Mouse (Mus musculus) stomach, postnatal 0 days (tissue): ENCODE measurements at regions not wholly inside any gene's neighbourhood (a gene's known extent, or its start where the extent isn't known, plus 50 kb on each side); places are given as distances from the start of the nearest gene placed in this dataset.

Experiments
- ATAC-seq: fragments of 200-750 bp; cut with Nextera tagmentation; 2 replicates; pipeline ENCODE4 v1.8.0; 2017; ENCODE audit not compliant: low FRiP score, low TSS enrichment
- DNase-seq: peaks from one replicate; pipeline ENCODE4 v3.0.0-alpha.2; 2016; ENCODE audit warnings: low spot score
- H3K27ac ChIP-seq: fragments of 300-500 bp; sonication (generic); replicated peaks from 2 replicates; pipeline ENCODE4 v1.5.1; 2014; ENCODE audit warnings: mild to moderate bottlenecking, control low read depth
- H3K27me3 ChIP-seq: fragments of 300-500 bp; sonication (generic); 2 replicates; pipeline ENCODE4 v1.6.1; 2014; ENCODE audit warnings: low read length; ENCODE audit not compliant: control insufficient read depth, insufficient read depth
- H3K36me3 ChIP-seq: fragments of 300-500 bp; sonication (generic); 2 replicates; pipeline ENCODE4 v1.6.1; 2014; ENCODE audit warnings: low read length, mixed read lengths; ENCODE audit not compliant: control insufficient read depth, insufficient read depth
- H3K4me1 ChIP-seq: fragments of 300-500 bp; sonication (generic); replicated peaks from 2 replicates; pipeline ENCODE4 v1.6.1; 2014; ENCODE audit warnings: antibody characterized with exemption; ENCODE audit not compliant: control insufficient read depth, insufficient read depth
- H3K4me2 ChIP-seq: fragments of 300-500 bp; sonication (generic); replicated peaks from 2 replicates; pipeline ENCODE4 v1.6.1; 2014; ENCODE audit warnings: low read depth, mild to moderate bottlenecking, control low read depth, moderate library complexity
- H3K4me3 ChIP-seq: fragments of 300-500 bp; sonication (generic); 2 replicates; pipeline ENCODE4 v1.5.1; 2014; ENCODE audit warnings: low read depth, low read length, control low read depth
- H3K9ac ChIP-seq: fragments of 300-500 bp; sonication (generic); 2 replicates; pipeline ENCODE4 v1.6.1; 2014; ENCODE audit warnings: mild to moderate bottlenecking, low read length, control low read depth, mixed read lengths
- H3K9me3 ChIP-seq: fragments of 300-500 bp; sonication (generic); 2 replicates; pipeline ENCODE4 v1.6.1; 2016; ENCODE audit warnings: low read length; ENCODE audit not compliant: control insufficient read depth
- CTCF ChIP-seq: IDR thresholded peaks from 2 replicates; pipeline ENCODE4 v1.5.1; 2016; ENCODE audit warnings: antibody characterized with exemption, low read depth, mild to moderate bottlenecking, moderate library complexity
- EP300 ChIP-seq: optimal IDR thresholded peaks from 2 replicates; pipeline ENCODE3; 2016; ENCODE audit warnings: antibody characterized with exemption
- WGBS: fragments of 180-500 bp; shearing (Covaris S2); extraction: QIAGEN DNeasy Blood & Tissue Kit; methylation state at CpG from one replicate; pipeline ENCODE4 v1.1.7; 2014; 5-methylcytosine and 5-hydroxymethylcytosine counted together

DNA sequence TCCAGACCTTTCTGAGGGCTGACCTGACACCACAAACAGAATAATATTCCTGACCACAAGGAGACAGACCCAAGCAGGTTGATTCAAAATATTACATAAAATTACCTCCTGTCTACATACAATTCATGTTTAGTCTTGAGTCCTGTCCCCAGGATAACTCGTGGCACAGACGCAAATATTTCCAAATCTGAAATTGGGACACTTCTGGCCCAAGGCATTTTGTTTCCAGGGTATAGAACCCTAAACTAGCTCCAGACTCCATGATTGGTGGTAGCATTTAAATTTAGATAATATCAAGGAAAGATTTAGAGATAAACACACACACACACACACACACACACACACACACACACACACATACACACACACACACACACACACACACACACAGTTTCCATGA, 498.7 kb downstream of the Med13l start:
- TF ChIP-seq EP300 (no peak), CTCF (no peak)
- no peak overlapping the region for H3K27ac ChIP-seq
- 92% methylated on average over 2 of the region's 2 CpGs for WGBS
- H3K9ac ChIP-seq = no peak overlapping the region
- no peaks in the 10 kb centered on the region for H3K27me3 ChIP-seq
- H3K4me3 ChIP-seq = no peak overlapping the region
- no peak overlapping the region for H3K4me2 ChIP-seq
- no peaks in the 10 kb centered on the region for H3K9me3 ChIP-seq
- H3K36me3 ChIP-seq = no peaks in the 10 kb centered on the region
- ATAC-seq (no peak), DNase-seq (no peak)
- no peaks in the 10 kb centered on the region for H3K4me1 ChIP-seq

DNA sequence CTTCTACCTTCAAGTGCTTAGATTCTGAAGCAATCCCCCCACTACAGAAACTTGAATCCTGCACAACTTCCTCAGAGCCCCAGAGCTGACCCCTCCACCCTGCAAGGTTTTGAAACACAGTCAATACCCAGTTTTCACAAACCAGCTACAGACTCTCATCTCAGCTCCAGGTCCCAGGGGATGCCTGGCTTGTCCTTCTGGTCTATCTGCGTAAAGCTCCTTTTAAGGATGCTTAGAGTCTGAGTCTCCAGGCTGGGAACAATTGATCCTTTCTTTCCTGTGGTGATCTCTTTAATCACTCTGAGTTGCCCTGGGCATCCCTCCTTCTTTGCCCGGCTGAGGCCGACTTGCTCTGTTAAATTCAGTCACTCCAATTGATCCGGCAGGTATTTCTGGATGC, 500.4 kb downstream of the Med13l start:
- Histone ChIP-seq H3K36me3 (no peaks in the 10 kb centered on the region), H3K4me2 (no peak overlapping the region), H3K27me3 (no peaks in the 10 kb centered on the region), H3K9ac (no peak overlapping the region), H3K4me3 (no peak overlapping the region), H3K27ac (no peak overlapping the region), H3K9me3 (no peaks in the 10 kb centered on the region), H3K4me1 (no peaks in the 10 kb centered on the region)
- 82% methylated on average over 4 of the region's 4 CpGs for WGBS
- TF ChIP-seq EP300 = no peak
- ATAC-seq (no peak), DNase-seq (no peak)

DNA sequence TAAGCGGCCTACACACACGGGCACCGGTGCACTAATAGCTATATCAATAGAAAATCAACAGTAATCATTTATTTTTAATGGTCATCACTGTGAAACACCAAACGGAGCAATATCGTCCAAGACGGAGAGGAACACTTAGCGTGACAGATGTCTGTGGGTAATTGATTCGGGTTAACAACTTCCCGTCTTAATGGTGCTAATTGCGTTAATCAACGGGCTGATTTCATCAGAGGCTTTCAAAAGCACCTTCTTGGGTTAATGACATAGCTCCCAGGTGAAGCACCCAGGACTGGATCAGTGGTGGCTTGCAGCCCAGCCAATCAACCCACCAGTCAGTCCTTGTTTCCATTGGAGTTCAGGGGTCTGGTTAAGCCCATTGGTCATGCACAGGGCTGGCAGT, 502.0 kb downstream of the Med13l start:
- no peaks in the 10 kb centered on the region for H3K9me3 ChIP-seq
- no peak for ATAC-seq
- WGBS = 88% methylated on average over 11 of the region's 11 CpGs

DNA sequence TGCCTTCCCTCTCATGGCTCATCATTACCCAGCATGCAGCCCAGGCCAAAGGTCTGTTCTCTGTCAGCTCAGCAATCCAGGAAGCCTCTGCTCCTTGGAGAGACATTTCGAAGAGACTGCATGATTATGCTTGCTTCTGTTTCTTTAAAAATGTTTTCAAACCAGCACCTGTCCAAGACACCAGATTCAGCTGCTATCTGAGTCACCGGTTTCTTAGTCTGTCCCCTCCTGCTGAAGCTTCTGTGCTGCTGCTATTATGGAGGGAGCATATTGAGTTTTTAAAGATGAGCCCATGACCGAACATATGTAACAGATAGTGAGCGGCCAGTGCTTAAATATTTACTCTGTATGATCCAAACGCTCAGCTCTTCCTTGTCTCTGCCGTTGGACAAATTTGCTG, 506.2 kb downstream of the Med13l start:
- no peak overlapping the region for H3K27ac ChIP-seq
- 49% methylated on average over 6 of the region's 6 CpGs for WGBS
- H3K9ac ChIP-seq = no peak overlapping the region
- TF ChIP-seq EP300 = no peak
- TF ChIP-seq CTCF = no peak
- ATAC-seq (no peak), DNase-seq (no peak)
- H3K4me2 ChIP-seq = no peak overlapping the region
- H3K36me3 ChIP-seq = no peaks in the 10 kb centered on the region
- H3K9me3 ChIP-seq = no peaks in the 10 kb centered on the region
- no peak overlapping the region for H3K4me3 ChIP-seq
- H3K4me1 ChIP-seq = no peaks in the 10 kb centered on the region
- H3K27me3 ChIP-seq = no peaks in the 10 kb centered on the region

More for the DNA sequence above, 502.0 kb downstream of the Med13l start:
- no peak for TF ChIP-seq CTCF
- TF ChIP-seq EP300 = no peak
- Histone ChIP-seq H3K4me1 (no peaks in the 10 kb centered on the region), H3K27me3 (no peaks in the 10 kb centered on the region), H3K4me2 (no peak overlapping the region), H3K27ac (no peak overlapping the region), H3K4me3 (no peak overlapping the region), H3K36me3 (no peaks in the 10 kb centered on the region), H3K9ac (no peak overlapping the region)
- DNase-seq = no peak

DNA sequence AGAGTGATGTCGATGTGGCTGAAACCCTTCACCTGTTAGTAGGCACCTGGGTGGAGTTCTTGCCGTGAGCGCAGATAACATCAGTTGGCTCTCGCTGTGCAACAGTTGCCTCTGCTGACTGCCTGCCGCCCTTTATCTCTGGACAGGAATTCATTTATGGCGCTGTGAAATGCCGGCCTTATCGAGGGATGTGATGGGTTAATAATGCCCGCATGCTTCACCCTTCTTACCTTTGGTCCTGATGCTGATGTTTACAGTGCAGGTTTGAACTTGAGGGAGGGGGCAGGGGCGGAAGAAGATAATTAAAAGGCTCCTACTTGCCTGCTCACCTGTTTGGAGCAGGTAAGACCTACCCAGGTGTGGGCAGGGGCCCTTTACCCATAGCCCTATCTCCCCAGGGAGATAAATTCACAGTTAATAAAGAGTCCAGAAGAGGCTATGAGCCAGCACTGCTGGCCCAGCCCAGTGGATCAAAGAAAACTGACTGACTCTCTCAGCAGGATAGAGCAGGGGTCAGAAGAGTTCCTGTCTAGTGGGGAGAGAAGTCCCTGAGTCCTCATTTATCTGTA, 509.4 kb downstream of the Med13l start:
- no peak overlapping the region for H3K4me3 ChIP-seq
- H3K9me3 ChIP-seq = no peaks in the 10 kb centered on the region
- TF ChIP-seq CTCF = no peak
- DNase-seq (no peak), ATAC-seq (no peak)
- H3K4me1 ChIP-seq = no peaks in the 10 kb centered on the region
- no peaks in the 10 kb centered on the region for H3K36me3 ChIP-seq
- no peak overlapping the region for H3K4me2 ChIP-seq
- no peak overlapping the region for H3K27ac ChIP-seq
- H3K27me3 ChIP-seq = no peaks in the 10 kb centered on the region
- 49% methylated on average over 10 of the region's 10 CpGs for WGBS
- no peak overlapping the region for H3K9ac ChIP-seq

DNA sequence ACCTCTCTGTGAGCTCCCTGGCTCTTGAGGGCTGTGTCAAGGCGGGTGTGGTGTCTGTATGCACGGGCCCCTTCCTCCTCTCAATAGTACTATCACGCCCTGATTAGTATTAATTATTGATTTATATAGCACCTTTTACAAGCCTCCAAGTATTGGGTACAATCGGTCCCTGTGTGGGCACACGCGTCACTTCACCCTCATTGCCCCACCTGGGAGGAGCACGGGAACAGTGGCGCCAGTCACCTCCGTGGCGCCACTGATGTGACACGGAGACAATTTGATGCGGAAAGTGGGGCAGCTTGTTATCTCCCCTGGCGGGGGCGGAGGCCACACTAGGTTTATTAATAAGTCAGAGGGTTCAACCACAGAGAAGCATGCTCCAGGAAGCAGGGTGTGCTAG, 512.2 kb downstream of the Med13l start:
- 91% methylated on average over 14 of the region's 14 CpGs for WGBS
- no peaks in the 10 kb centered on the region for H3K36me3 ChIP-seq
- no peak overlapping the region for H3K9ac ChIP-seq
- TF ChIP-seq EP300 = no peak
- no peak for TF ChIP-seq CTCF
- H3K4me2 ChIP-seq = no peak overlapping the region
- DNase-seq (no peak), ATAC-seq (no peak)
- H3K4me3 ChIP-seq = no peak overlapping the region
- no peaks in the 10 kb centered on the region for H3K4me1 ChIP-seq
- H3K9me3 ChIP-seq = no peaks in the 10 kb centered on the region
- no peak overlapping the region for H3K27ac ChIP-seq
- no peaks in the 10 kb centered on the region for H3K27me3 ChIP-seq
